Mouse (Mus musculus): ENCODE data around the gene Mpg.
"Not testable (repeated sequence)": the region's sequence is repeated elsewhere in the genome, so short reads cannot be mapped to it uniquely, and the experiment has no call there.

Mpg gene

DNA sequence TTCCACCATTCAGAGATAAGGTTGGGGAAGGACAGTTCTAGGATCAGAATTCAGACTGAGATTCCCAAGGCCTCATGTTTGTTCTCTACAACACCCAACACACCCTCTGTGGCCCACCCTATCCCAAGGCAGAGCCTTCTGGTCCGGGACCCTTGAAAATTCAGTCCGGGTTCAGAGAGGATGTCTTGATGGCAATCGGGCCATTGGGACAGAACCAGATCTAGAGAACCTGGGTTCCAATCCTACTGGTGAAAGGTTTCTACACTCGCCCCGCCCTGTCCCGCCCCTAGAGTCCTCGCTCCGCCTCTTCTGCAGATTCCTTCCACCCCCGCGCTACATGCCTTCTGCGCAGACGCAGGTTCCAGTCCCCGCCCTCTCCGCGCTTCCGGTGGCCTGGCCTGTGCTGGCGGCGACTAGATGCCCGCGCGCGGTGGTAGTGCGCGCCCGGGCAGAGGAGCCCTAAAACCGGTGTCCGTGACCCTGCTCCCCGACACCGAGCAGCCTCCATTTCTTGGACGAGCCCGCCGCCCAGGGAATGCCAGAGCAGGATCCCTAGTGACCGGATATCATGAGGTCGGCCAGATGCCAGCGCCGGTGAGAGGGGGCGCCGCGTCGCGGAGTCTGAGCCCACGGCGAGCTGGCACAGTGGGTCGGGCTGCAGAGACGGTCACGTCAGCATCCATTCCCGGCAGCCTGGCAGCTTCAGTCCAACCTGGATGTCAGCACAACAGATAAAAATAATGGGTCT is at the start of gene Mpg:
Gene Mpg (plus strand): TSS at position 382 of the 748 bp plus-strand sequence.
- peak; percentile 90 for DNase-seq (ENCODE audit: extremely low spot score)

- DNase-seq (ENCODE audit: extremely low spot score): no peak
Observed at GRCm38 (mm10) chr11:32178506-32178905, 47.8 kb upstream of the Mpg start.

DNA sequence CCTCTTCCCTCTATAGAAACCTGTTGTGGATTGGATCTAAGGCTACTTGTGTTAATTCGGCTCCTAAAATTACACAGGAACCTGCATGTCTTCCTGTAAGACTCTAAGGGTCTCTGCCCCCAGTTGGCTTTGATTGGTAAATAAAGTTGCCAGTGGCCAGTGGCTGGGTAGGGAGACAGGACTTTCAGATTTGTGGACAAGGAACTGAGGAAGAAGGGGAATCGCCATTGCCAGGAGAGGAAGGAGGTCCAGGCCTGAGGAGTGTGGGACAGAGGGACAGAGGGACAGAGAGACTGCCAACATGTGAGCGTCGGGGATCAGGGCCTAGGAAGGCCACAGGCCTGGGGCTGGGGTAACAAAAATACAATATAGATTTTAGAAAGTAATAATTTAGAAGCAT is 45.1 kb upstream of the Mpg start:
- no peak for DNase-seq (ENCODE audit: extremely low spot score)

- DNase-seq (ENCODE audit: extremely low spot score): peak; percentile 80
Observed at GRCm38 (mm10) chr11:32181973-32182868, 44.1 kb upstream of the Mpg start.

DNA sequence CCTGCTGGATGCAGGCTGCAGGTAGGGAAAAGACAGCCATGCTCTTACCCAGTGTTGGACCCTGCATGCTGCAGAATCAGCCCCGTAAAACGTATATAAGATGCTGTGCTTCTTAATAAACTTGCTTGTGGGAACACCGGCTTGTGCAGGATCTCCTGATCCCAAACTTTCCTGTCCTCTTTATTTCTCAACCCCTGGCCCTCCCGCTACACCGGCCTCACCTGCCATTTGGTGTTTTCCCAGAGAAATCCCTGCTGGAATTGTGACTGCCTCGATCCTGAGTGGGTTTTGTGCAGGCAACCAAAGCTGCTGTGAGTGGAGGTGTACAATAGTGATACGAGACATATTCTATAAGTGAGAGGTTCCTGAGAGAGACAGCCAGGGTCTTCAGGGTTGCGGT is 41.8 kb upstream of the Mpg start:
- DNase-seq (ENCODE audit: extremely low spot score): no peak

GRCm38 (mm10) chr11:32186031-32186430 is 40.3 kb upstream of the Mpg start:
- no peak for DNase-seq (ENCODE audit: extremely low spot score)

- DNase-seq (ENCODE audit: extremely low spot score): no peak
Observed at GRCm38 (mm10) chr11:32187256-32187655, 39.0 kb upstream of the Mpg start.

DNA sequence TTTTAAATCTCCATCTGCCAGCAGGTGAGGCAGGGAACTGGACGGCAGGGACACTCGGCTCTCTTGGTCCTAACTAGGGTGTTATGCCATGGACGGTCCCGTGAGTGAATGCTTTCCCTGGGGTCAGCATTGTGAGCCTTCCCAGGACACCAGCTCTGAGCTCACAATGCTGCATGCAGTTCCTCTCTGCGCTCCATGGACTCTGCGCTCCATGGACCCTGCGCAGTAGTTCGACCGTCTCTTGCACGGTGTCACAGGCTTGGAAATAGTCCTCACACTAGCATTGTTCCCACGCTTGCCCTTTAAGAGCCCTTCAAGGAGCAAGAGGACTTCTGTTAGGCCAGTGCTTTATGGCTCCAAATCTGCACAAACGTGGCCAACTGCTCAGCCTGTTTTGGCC is 37.4 kb upstream of the Mpg start:
- DNase-seq (ENCODE audit: extremely low spot score): no peak

DNA sequence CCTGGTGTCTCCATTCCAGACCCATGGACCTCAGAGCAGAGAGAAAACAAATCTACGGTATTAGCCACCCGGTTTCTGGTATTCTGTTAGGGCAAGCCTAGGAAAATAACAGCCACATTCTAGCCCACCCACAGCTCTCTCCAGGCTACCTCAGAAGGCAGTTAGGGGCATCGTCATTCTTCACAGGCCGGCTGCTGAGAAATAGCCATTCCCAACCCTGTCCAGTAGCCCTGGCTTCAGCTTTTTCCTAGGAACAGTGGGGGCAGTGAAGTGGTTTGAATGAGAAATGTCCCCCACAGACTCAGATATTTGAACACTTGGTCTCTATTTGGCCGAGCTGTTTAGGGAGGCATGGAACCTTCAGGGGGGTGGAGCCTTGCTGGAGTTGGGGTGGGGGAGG is 36.9 kb upstream of the Mpg start:
- no peak for DNase-seq (ENCODE audit: extremely low spot score)

- DNase-seq (ENCODE audit: extremely low spot score): no peak
Observed at GRCm38 (mm10) chr11:32190119-32190518, 36.2 kb upstream of the Mpg start.

GRCm38 (mm10) chr11:32190603-32191110 is 35.6 kb upstream of the Mpg start:
- no peak for DNase-seq (ENCODE audit: extremely low spot score)

- no peak for DNase-seq (ENCODE audit: extremely low spot score)
Observed at GRCm38 (mm10) chr11:32193156-32193555, 33.1 kb upstream of the Mpg start.

DNA sequence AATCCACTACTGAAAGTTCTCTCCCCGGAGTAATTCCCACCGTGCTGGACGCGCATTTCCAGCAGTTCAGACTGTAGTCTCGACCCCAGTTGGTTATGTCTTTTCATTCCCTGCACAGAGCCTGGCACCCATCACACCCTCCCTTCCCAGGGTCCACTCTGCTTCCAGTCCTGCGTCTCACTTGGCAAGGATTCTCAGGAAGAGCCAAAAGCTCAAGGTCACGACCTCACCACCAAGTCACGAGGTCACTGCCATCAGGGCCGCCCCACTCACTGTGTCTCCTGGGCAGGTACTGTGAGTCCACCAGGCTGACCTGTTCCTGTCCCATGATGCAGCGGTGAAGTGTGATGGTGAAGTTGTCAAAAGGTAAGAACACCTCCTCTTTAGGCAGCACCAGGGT is 32.2 kb upstream of the Mpg start:
- no peak for DNase-seq (ENCODE audit: extremely low spot score)

- DNase-seq (ENCODE audit: extremely low spot score): no peak
Observed at GRCm38 (mm10) chr11:32194626-32195025, 31.7 kb upstream of the Mpg start.

DNA sequence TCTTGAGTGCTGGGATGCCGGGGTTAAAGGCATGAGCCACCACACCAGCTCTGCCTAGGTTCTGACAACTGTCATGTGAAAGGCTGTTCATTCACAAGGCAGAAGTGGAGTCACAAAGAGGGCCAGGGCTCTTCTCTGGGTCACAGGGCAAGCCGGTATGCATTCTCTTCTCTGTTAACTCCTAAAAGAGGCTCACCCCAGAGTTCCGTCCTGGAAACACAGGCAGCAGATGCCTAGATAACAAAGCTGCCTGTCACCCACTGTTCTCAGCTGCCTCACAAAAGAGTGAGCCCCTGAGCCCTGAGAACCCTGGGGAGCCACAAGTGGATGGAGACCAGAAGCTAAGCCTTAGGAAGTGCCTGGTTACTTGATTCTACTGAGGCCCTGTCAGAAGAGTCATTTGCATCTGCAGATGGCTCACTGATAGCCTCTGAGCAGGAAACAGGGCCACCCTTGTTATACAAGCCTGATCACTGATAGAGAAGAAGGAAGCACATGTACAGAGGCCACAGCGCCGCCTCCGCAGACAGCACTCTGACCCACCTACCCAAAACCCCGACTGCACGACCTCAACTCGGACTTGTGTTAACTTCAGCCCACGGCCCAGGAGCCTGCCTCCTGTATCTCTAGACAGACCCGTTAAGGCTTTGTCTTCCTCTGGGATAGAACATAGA is 30.3 kb upstream of the Mpg start:
- DNase-seq (ENCODE audit: extremely low spot score): no peak

- no peak for DNase-seq (ENCODE audit: extremely low spot score)
Observed at GRCm38 (mm10) chr11:32196727-32197126, 29.6 kb upstream of the Mpg start.

GRCm38 (mm10) chr11:32197766-32198165 is 28.5 kb upstream of the Mpg start:
- DNase-seq (ENCODE audit: extremely low spot score): no peak

DNA sequence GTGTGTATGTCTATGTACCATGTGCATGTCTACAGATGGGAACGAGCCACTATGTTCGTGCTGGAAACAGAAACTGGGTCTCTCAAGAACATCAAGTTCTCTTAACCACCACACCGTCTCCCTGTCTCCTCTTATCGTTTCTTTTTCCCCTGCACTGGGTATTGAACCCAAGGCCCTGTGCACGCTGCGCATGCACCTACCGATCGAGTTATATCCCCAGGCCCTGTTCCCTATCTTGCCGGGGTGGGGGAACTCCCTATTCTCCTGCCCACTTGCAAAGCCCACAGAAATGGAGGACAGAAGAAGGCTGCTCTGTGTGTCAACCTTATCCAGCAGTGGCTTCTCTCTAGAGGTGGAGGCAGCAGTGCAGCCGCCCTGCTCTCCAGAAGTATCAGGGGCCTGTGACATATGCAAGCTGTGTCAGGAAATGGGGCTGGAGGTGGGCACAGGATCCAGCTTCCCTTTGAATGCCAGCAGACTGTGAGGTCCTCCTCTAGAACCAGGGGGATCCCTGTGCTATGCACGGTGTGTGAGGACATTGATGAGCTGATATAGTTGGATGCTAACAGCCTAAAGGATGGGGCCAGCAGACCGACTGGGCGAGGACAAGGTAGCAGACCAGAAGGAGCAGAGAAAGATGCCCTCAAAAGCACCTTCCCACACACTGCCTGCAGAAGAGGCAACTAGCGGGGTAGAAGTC is 27.9 kb upstream of the Mpg start:
- no peak for DNase-seq (ENCODE audit: extremely low spot score)

DNA sequence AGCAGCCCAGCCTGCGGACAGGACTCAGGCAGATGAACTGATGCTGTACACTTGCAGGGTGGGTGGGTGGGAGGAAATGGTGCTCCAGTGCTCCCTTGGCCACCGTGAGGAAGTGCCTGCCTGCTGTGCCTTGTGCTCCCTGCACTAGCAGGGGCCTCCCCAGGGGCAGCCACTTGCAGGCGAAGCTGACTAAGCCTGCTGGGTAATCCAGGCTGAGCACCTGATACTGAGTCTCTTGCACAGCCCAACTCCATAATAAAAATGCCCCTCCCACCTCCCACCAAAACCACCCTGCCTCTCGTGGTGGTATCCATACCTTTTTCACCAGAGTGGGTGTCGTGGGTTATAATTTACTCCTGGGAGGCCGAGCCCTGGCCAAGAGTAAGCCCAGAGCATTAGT is 27.1 kb upstream of the Mpg start:
- DNase-seq (ENCODE audit: extremely low spot score): no peak

GRCm38 (mm10) chr11:32200075-32200601 is 26.2 kb upstream of the Mpg start, which contains the start of gene Il9r:
Gene Il9r (minus strand): TSS chr11:32200279.
- DNase-seq (ENCODE audit: extremely low spot score): no peak

GRCm38 (mm10) chr11:32200992-32201391 is 25.3 kb upstream of the Mpg start:
- DNase-seq (ENCODE audit: extremely low spot score): not testable (repeated sequence)

All from embryo, embryonic 9.5 days (tissue).